Mouse (Mus musculus): ENCODE data around the gene Ciz1. TPM values are rescaled to one million over a fixed set of nuclear protein-coding genes. Genes with fewer than 3 reads are reported as not detected.

The Ciz1 gene
- polyA plus RNA-seq, 1 experiment from 2014 or later, result 51.1 TPM

- Histone ChIP-seq H3K4me3 (peak overlapping the region; percentile 56), H3K27me3 (no peaks in the 10 kb centered on the region), H3K36me3 (no peaks in the 10 kb centered on the region), H3K27ac (replicated peaks) (peak overlapping the region; percentile 90), H3K9me3 (no peaks in the 10 kb centered on the region), H3K9ac (peak overlapping the region; percentile 84), H3K4me1 (replicated peaks) (peaks cover 53% of the 10 kb centered on the region), H3K4me2 (peak overlapping the region; percentile 86)
- ATAC-seq (ENCODE audit: low read depth), result no peak
- 69% methylated on average over 4 of the region's 4 CpGs for WGBS
Observed at GRCm38 (mm10) chr2:32429215-32429891, 77.2 kb downstream of the Ciz1 start.

Small RNA genes within 50 kb of the gene (microRNA-seq; reads per million reads assigned to microRNA genes)
- gene Gm23363, result not detected
- 127 reads per million, percentile 59 among the genes with 10 or more reads in this experiment for gene Mir199b

Other genes starting within 250 kb of the Ciz1 start
- 61.6 and 69.8 TPM in 2 replicates for gene Prrc2b, start 201.2 kb upstream of the Ciz1 start, polyA plus RNA-seq (2015; fragmentation: Nextera tagmentation; extraction: Ambion mirVana)
- 25.8 and 25.9 TPM in 2 replicates for gene Pomt1, start 115.7 kb upstream of the Ciz1 start, polyA plus RNA-seq (2015; fragmentation: Nextera tagmentation; extraction: Ambion mirVana)
- gene Uck1, start 92.2 kb upstream of the Ciz1 start, polyA plus RNA-seq (2015; fragmentation: Nextera tagmentation; extraction: Ambion mirVana), result 68.3 and 75.5 TPM in 2 replicates
- 27.8 and 30.0 TPM in 2 replicates for gene Golga2, start 64.9 kb upstream of the Ciz1 start, polyA plus RNA-seq (2015; fragmentation: Nextera tagmentation; extraction: Ambion mirVana)
- gene Swi5, start 64.3 kb upstream of the Ciz1 start, polyA plus RNA-seq (2015; fragmentation: Nextera tagmentation; extraction: Ambion mirVana), result 432 and 483 TPM in 2 replicates
- 44.3 and 47.0 TPM in 2 replicates for gene Dnm1, start 1.0 kb downstream of the Ciz1 start, polyA plus RNA-seq (2015; fragmentation: Nextera tagmentation; extraction: Ambion mirVana)
- gene 1110008P14Rik, start 29.6 kb downstream of the Ciz1 start, polyA plus RNA-seq (2015; fragmentation: Nextera tagmentation; extraction: Ambion mirVana), result 101 and 135 TPM in 2 replicates
- 0.56 and 1.4 TPM in 2 replicates for gene Lcn2, start 35.9 kb downstream of the Ciz1 start, polyA plus RNA-seq (2015; fragmentation: Nextera tagmentation; extraction: Ambion mirVana)
- 44.3 and 46.0 TPM in 2 replicates for gene Ptges2, start 43.6 kb downstream of the Ciz1 start, polyA plus RNA-seq (2015; fragmentation: Nextera tagmentation; extraction: Ambion mirVana)
- 5.1 and 5.6 TPM in 2 replicates for gene Naif1, start 98.1 kb downstream of the Ciz1 start, polyA plus RNA-seq (2015; fragmentation: Nextera tagmentation; extraction: Ambion mirVana)
- gene Slc25a25, start 99.1 kb downstream of the Ciz1 start, polyA plus RNA-seq (2015; fragmentation: Nextera tagmentation; extraction: Ambion mirVana), result 49.8 and 49.9 TPM in 2 replicates
- gene Fam102a, start 183.0 kb downstream of the Ciz1 start, polyA plus RNA-seq (2015; fragmentation: Nextera tagmentation; extraction: Ambion mirVana), result 7.9 and 9.1 TPM in 2 replicates
- 128 and 143 TPM in 2 replicates for gene Dpm2, start 218.5 kb downstream of the Ciz1 start, polyA plus RNA-seq (2015; fragmentation: Nextera tagmentation; extraction: Ambion mirVana)
- gene Pip5kl1, start 222.5 kb downstream of the Ciz1 start, polyA plus RNA-seq (2015; fragmentation: Nextera tagmentation; extraction: Ambion mirVana), result 9.2 and 9.4 TPM in 2 replicates
- gene 9430097D07Rik, start 223.4 kb downstream of the Ciz1 start, polyA plus RNA-seq (2015; fragmentation: Nextera tagmentation; extraction: Ambion mirVana), result 0.50 and 0.71 TPM in 2 replicates
- gene St6galnac4, start 234.8 kb downstream of the Ciz1 start, polyA plus RNA-seq (2015; fragmentation: Nextera tagmentation; extraction: Ambion mirVana), result 25.3 and 25.9 TPM in 2 replicates
- gene St6galnac6, start 247.4 kb downstream of the Ciz1 start, polyA plus RNA-seq (2015; fragmentation: Nextera tagmentation; extraction: Ambion mirVana), result 9.4 and 11.0 TPM in 2 replicates